Mouse (Mus musculus): ENCODE results near the gene Xrn1.

- TF ChIP-seq CTCF (IDR thresholded peaks at IDR 0.05; ENCODE audit: borderline replicate concordance, insufficient read depth, low read depth, low read length) (no peak), POLR2A (IDR thresholded peaks at IDR 0.05; ENCODE audit: borderline replicate concordance, insufficient read depth, low read length) (no peak)
Observed at GRCm38 (mm10) chr9:95964037-95964436, 9.5 kb downstream of the Xrn1 start.

Data from cerebellum, adult 2 months (tissue).